Mouse (Mus musculus) ES-Bruce4 (cell line): ENCODE measurements around the gene Gm49395.

ENCODE experiments used
- CTCF ChIP-seq: IDR thresholded peaks from one replicate; pipeline ENCODE4 v1.8.1; 2011; ENCODE audit warnings: low read depth, low read length
- EP300 ChIP-seq: IDR thresholded peaks from 2 replicates; pipeline ENCODE4 v1.6.1; 2011; ENCODE audit warnings: low read depth, low read length; ENCODE audit not compliant: insufficient read depth
- POLR2A ChIP-seq: IDR thresholded peaks from one replicate; pipeline ENCODE4 v1.8.1; 2011; ENCODE audit warnings: low read length; ENCODE audit not compliant: insufficient read depth

DNA sequence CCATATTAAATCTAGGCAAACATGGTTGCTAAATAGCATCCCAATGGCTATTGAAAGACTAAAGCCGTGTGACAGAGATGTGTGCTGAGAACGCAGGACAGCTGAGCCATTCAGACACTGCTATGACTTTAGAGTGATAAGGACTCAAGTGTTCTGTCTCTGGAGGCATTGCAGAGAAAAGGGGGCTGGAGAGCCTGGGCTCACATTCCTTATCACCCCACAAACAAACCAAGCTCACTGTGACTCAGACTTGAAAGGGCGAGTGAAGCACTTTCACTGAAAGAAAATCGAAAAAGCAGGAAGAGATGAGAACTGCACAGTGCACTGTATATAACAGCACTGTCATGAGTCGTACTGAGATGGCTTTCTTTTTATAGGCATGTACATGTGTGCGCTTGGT is 96.4 kb downstream of the Gm49395 start:
- TF ChIP-seq POLR2A (no peak), CTCF (no peak), EP300 (no peak)
